Mouse (Mus musculus): ENCODE results near the gene Gfy. TPM values are rescaled to one million over a fixed set of nuclear protein-coding genes. Genes with fewer than 3 reads are reported as not detected.
"Not testable (repeated sequence)": the region's sequence is repeated elsewhere in the genome, so short reads cannot be mapped to it uniquely, and the experiment has no call there.

Gene Gfy
- total RNA-seq, 1 experiment, result not detected

DNA sequence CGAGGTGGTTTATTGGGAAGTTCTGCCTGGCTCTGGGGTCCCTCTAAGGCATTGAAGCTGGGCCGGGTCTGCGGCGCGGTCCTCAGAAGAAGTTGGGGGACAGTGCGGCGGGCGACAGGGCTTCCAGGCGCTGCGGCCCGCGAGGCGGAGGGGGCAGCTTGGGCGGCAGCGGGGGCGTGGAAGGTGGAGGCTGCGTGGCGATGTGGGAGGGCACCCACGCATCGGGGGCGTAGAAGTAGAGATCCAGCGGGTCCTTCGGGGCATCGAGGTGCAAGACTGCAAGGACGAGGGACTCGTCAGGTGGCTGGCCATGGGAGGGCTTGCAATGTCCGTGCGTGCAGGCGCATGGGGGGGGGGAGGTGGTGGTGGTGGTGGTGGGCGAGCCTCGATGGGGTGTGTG is 3.0 kb downstream of the Gfy start:
- in situ Hi-C loops (cut with MboI; ENCODE audit: low sequenced_read_pairs in 2 of 2, unreplicated experiment in 2 of 2), result no loop called here
- H3K9me3 ChIP-seq (ENCODE audit: control insufficient read depth, insufficient read depth, low read depth, low read length), result no peaks in the 10 kb centered on the region
- no peak for DNase-seq (ENCODE audit: low read depth, low spot score)
- H3K4me1 ChIP-seq (ENCODE audit: control insufficient read depth in 2 of 2, insufficient read depth in 2 of 2, low read length in 2 of 2, poor library complexity in 1 of 2), result peaks cover under 1 to 30% of the 10 kb centered on the region in 2 experiments; a peak in 3 of 4 replicates
- H3K36me3 ChIP-seq (ENCODE audit: control insufficient read depth, insufficient read depth, low read length, poor library complexity, severe bottlenecking), result no peaks in the 10 kb centered on the region
- H3K27ac ChIP-seq (ENCODE audit: insufficient read depth, low read depth, low read length, poor library complexity, severe bottlenecking), result no peak overlapping the region
- 0 out of 2 replicates have a peak overlapping the region, but pooled peaks have one; percentile 11 for H3K9ac ChIP-seq (ENCODE audit: insufficient read depth, low read depth, low read length, poor library complexity, severe bottlenecking)
- TF ChIP-seq ZNF384 (IDR thresholded peaks at IDR 0.05; ENCODE audit: low read depth, low read length) (no peak), HCFC1 (IDR thresholded peaks at IDR 0.05; ENCODE audit: borderline replicate concordance, insufficient read depth, low read length) (no peak), CHD2 (IDR thresholded peaks at IDR 0.05; ENCODE audit: low read depth, low read length) (no peak), ZC3H11A (IDR thresholded peaks at IDR 0.05; ENCODE audit: borderline replicate concordance, low read depth, low read length) (no peak), MAFK (IDR thresholded peaks at IDR 0.05; ENCODE audit: insufficient read depth, low read depth, low read length) (no peak)
- peak overlapping the region; percentile 57 to 68 for H3K4me3 ChIP-seq (ENCODE audit: insufficient read depth in 1 of 2, low read depth in 1 of 2, low read length in 2 of 2, poor library complexity in 1 of 2, severe bottlenecking in 1 of 2)

DNA sequence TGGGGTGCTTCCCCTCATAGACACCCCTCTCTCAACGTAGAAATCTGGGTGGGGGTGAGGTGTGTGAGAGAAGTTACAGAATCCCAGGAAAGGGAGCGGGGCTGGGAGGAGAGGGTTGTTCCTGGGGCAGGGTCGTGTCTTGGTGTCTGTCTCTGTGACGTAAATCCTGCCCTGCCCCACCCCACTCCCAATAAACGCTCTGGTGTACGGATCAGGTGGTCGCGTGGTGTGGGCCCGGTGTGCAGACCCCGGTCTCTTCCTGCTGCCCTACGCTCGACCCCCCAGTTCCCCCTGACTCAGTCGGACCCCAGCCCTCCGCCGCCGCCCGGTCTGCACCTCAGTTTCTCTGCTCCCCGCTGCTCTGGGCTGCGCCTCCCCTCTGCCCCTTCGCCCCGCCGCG is 3.4 kb downstream of the Gfy start:
- no peak overlapping the region for H3K27ac ChIP-seq (ENCODE audit: insufficient read depth, low read depth, low read length, poor library complexity, severe bottlenecking)

GRCm38 (mm10) chr7:45175398-45175797 is 4.0 kb downstream of the Gfy start:
- in situ Hi-C loops (cut with MboI; ENCODE audit: low sequenced_read_pairs in 2 of 2, unreplicated experiment in 2 of 2), result no loop called here
- Histone ChIP-seq H3K4me1 (ENCODE audit: control insufficient read depth in 2 of 2, insufficient read depth in 2 of 2, low read length in 2 of 2, poor library complexity in 1 of 2) (peaks cover 2 to 25% of the 10 kb centered on the region in 2 experiments; a peak in 3 of 4 replicates), H3K4me3 (ENCODE audit: insufficient read depth in 1 of 2, low read depth in 1 of 2, low read length in 2 of 2, poor library complexity in 1 of 2, severe bottlenecking in 1 of 2) (peak overlapping the region; percentile 17 to 68; a peak in 1 of 4 replicates), H3K27ac (ENCODE audit: insufficient read depth, low read depth, low read length, poor library complexity, severe bottlenecking) (no peak overlapping the region), H3K9ac (ENCODE audit: insufficient read depth, low read depth, low read length, poor library complexity, severe bottlenecking) (no peak overlapping the region), H3K9me3 (ENCODE audit: control insufficient read depth, insufficient read depth, low read depth, low read length) (no peaks in the 10 kb centered on the region), H3K36me3 (ENCODE audit: control insufficient read depth, insufficient read depth, low read length, poor library complexity, severe bottlenecking) (no peaks in the 10 kb centered on the region)
- TF ChIP-seq HCFC1 (IDR thresholded peaks at IDR 0.05; ENCODE audit: borderline replicate concordance, insufficient read depth, low read length), result no peak
- DNase-seq (ENCODE audit: low read depth, low spot score), result no peak

More for the DNA sequence above, 3.4 kb downstream of the Gfy start:
- DNase-seq (ENCODE audit: low read depth, low spot score), result no peak
- peaks cover 2 to 28% of the 10 kb centered on the region in 2 experiments; a peak in 3 of 4 replicates for H3K4me1 ChIP-seq (ENCODE audit: control insufficient read depth in 2 of 2, insufficient read depth in 2 of 2, low read length in 2 of 2, poor library complexity in 1 of 2)
- TF ChIP-seq ZNF384 (IDR thresholded peaks at IDR 0.05; ENCODE audit: low read depth, low read length), result no peak
- TF ChIP-seq HCFC1 (IDR thresholded peaks at IDR 0.05; ENCODE audit: borderline replicate concordance, insufficient read depth, low read length), result no peak
- no peak for TF ChIP-seq ZC3H11A (IDR thresholded peaks at IDR 0.05; ENCODE audit: borderline replicate concordance, low read depth, low read length)
- no peak for TF ChIP-seq MAFK (IDR thresholded peaks at IDR 0.05; ENCODE audit: insufficient read depth, low read depth, low read length)
- peak overlapping the region; percentile 57 to 68 for H3K4me3 ChIP-seq (ENCODE audit: insufficient read depth in 1 of 2, low read depth in 1 of 2, low read length in 2 of 2, poor library complexity in 1 of 2, severe bottlenecking in 1 of 2)
- no peaks in the 10 kb centered on the region for H3K36me3 ChIP-seq (ENCODE audit: control insufficient read depth, insufficient read depth, low read length, poor library complexity, severe bottlenecking)
- H3K9ac ChIP-seq (ENCODE audit: insufficient read depth, low read depth, low read length, poor library complexity, severe bottlenecking), result 0 out of 2 replicates have a peak overlapping the region, but pooled peaks have one; percentile 11
- H3K9me3 ChIP-seq (ENCODE audit: control insufficient read depth, insufficient read depth, low read depth, low read length), result no peaks in the 10 kb centered on the region
- in situ Hi-C loops (cut with MboI; ENCODE audit: low sequenced_read_pairs in 2 of 2, unreplicated experiment in 2 of 2), result no loop called here

GRCm38 (mm10) chr7:45174567-45175280 is 4.6 kb downstream of the Gfy start:
- TF ChIP-seq CHD2 (IDR thresholded peaks at IDR 0.05; ENCODE audit: low read depth, low read length) (no peak), MAFK (IDR thresholded peaks at IDR 0.05; ENCODE audit: insufficient read depth, low read depth, low read length) (no peak), ZNF384 (IDR thresholded peaks at IDR 0.05; ENCODE audit: low read depth, low read length) (no peak), HCFC1 (IDR thresholded peaks at IDR 0.05; ENCODE audit: borderline replicate concordance, insufficient read depth, low read length) (no peak), ZC3H11A (IDR thresholded peaks at IDR 0.05; ENCODE audit: borderline replicate concordance, low read depth, low read length) (no peak)
- Histone ChIP-seq H3K9me3 (ENCODE audit: control insufficient read depth, insufficient read depth, low read depth, low read length) (no peaks in the 10 kb centered on the region), H3K4me1 (ENCODE audit: control insufficient read depth in 2 of 2, insufficient read depth in 2 of 2, low read length in 2 of 2, poor library complexity in 1 of 2) (peaks cover 2 to 25% of the 10 kb centered on the region in 2 experiments; a peak in 3 of 4 replicates), H3K4me3 (ENCODE audit: insufficient read depth in 1 of 2, low read depth in 1 of 2, low read length in 2 of 2, poor library complexity in 1 of 2, severe bottlenecking in 1 of 2) (peak overlapping the region; percentile 17 to 68; a peak in 2 of 4 replicates), H3K36me3 (ENCODE audit: control insufficient read depth, insufficient read depth, low read length, poor library complexity, severe bottlenecking) (no peaks in the 10 kb centered on the region), H3K27ac (ENCODE audit: insufficient read depth, low read depth, low read length, poor library complexity, severe bottlenecking) (no peak overlapping the region), H3K9ac (ENCODE audit: insufficient read depth, low read depth, low read length, poor library complexity, severe bottlenecking) (no peak overlapping the region)
- DNase-seq (ENCODE audit: low read depth, low spot score), result no peak
- in situ Hi-C loops (cut with MboI; ENCODE audit: low sequenced_read_pairs in 2 of 2, unreplicated experiment in 2 of 2), result no loop called here

GRCm38 (mm10) chr7:45173772-45174171 is 5.6 kb downstream of the Gfy start:
- H3K9me3 ChIP-seq (ENCODE audit: control insufficient read depth, insufficient read depth, low read depth, low read length); H3K9ac ChIP-seq (ENCODE audit: insufficient read depth, low read depth, low read length, poor library complexity, severe bottlenecking); in situ Hi-C loops (cut with MboI; ENCODE audit: low sequenced_read_pairs in 2 of 2, unreplicated experiment in 2 of 2); H3K36me3 ChIP-seq (ENCODE audit: control insufficient read depth, insufficient read depth, low read length, poor library complexity, severe bottlenecking); H3K4me3 ChIP-seq (ENCODE audit: insufficient read depth in 1 of 2, low read depth in 1 of 2, low read length in 2 of 2, poor library complexity in 1 of 2, severe bottlenecking in 1 of 2); H3K27ac ChIP-seq (ENCODE audit: insufficient read depth, low read depth, low read length, poor library complexity, severe bottlenecking); DNase-seq (ENCODE audit: low read depth, low spot score): not testable (repeated sequence)
- peaks cover 2 to 26% of the 10 kb centered on the region in 2 experiments; a peak in 3 of 4 replicates for H3K4me1 ChIP-seq (ENCODE audit: control insufficient read depth in 2 of 2, insufficient read depth in 2 of 2, low read length in 2 of 2, poor library complexity in 1 of 2)

Measured in ES-E14 (cell line).